Mouse (Mus musculus): ENCODE results near the gene Gfpt2. TPM values are rescaled to one million over a fixed set of nuclear protein-coding genes. Genes with fewer than 3 reads are reported as not detected.

The Gfpt2 gene
- polyA plus RNA-seq, 1 experiment: 0.48 TPM

- H3K27me3 ChIP-seq (ENCODE audit: control insufficient read depth, insufficient read depth, low read length): no peaks in the 10 kb centered on the region
- no peaks in the 10 kb centered on the region for H3K36me3 ChIP-seq (ENCODE audit: control insufficient read depth, insufficient read depth, low read length)
- no peak overlapping the region for H3K4me3 ChIP-seq (ENCODE audit: low read depth, low read length)
- 59% methylated on average over 9 of the region's 9 CpGs for WGBS
- no peak for TF ChIP-seq POLR2A (IDR thresholded peaks at IDR 0.05; ENCODE audit: low read depth, low read length)
- TF ChIP-seq CTCF (IDR thresholded peaks at IDR 0.05; ENCODE audit: extremely low read depth, insufficient read length, insufficient replicate concordance, low read depth, low read length): no peak
- no peak overlapping the region for H3K27ac ChIP-seq (ENCODE audit: insufficient read depth, low read depth, low read length)
- no peaks in the 10 kb centered on the region for H3K4me1 ChIP-seq (ENCODE audit: control insufficient read depth, insufficient read depth, insufficient read length, low read length)
Measured at GRCm38 (mm10) chr11:49770676-49771550, 23.1 kb upstream of the Gfpt2 start.

- no peak overlapping the region for H3K4me3 ChIP-seq (ENCODE audit: low read depth, low read length)
- H3K27me3 ChIP-seq (ENCODE audit: control insufficient read depth, insufficient read depth, low read length): no peaks in the 10 kb centered on the region
- WGBS: 39% methylated on average over 5 of the region's 5 CpGs
- H3K36me3 ChIP-seq (ENCODE audit: control insufficient read depth, insufficient read depth, low read length): no peaks in the 10 kb centered on the region
- TF ChIP-seq POLR2A (IDR thresholded peaks at IDR 0.05; ENCODE audit: low read depth, low read length) (no peak), CTCF (IDR thresholded peaks at IDR 0.05; ENCODE audit: extremely low read depth, insufficient read length, insufficient replicate concordance, low read depth, low read length) (no peak)
- no peaks in the 10 kb centered on the region for H3K4me1 ChIP-seq (ENCODE audit: control insufficient read depth, insufficient read depth, insufficient read length, low read length)
- no peak overlapping the region for H3K27ac ChIP-seq (ENCODE audit: insufficient read depth, low read depth, low read length)
Measured at GRCm38 (mm10) chr11:49772251-49772650, 21.7 kb upstream of the Gfpt2 start.

- whole genome bisulfite sequencing: 84% methylated on average over 4 of the region's 4 CpGs
- H3K36me3 ChIP-seq (ENCODE audit: control insufficient read depth, insufficient read depth, low read length): no peaks in the 10 kb centered on the region
- TF ChIP-seq CTCF (IDR thresholded peaks at IDR 0.05; ENCODE audit: extremely low read depth, insufficient read length, insufficient replicate concordance, low read depth, low read length) (no peak), POLR2A (IDR thresholded peaks at IDR 0.05; ENCODE audit: low read depth, low read length) (no peak)
- no peak overlapping the region for H3K4me3 ChIP-seq (ENCODE audit: low read depth, low read length)
- no peaks in the 10 kb centered on the region for H3K27me3 ChIP-seq (ENCODE audit: control insufficient read depth, insufficient read depth, low read length)
- no peak overlapping the region for H3K27ac ChIP-seq (ENCODE audit: insufficient read depth, low read depth, low read length)
- no peaks in the 10 kb centered on the region for H3K4me1 ChIP-seq (ENCODE audit: control insufficient read depth, insufficient read depth, insufficient read length, low read length)
Measured at GRCm38 (mm10) chr11:49774894-49775293, 19.1 kb upstream of the Gfpt2 start.

- Histone ChIP-seq H3K27me3 (ENCODE audit: control insufficient read depth, insufficient read depth, low read length) (no peaks in the 10 kb centered on the region), H3K4me3 (ENCODE audit: low read depth, low read length) (no peak overlapping the region), H3K4me1 (ENCODE audit: control insufficient read depth, insufficient read depth, insufficient read length, low read length) (no peaks in the 10 kb centered on the region), H3K36me3 (ENCODE audit: control insufficient read depth, insufficient read depth, low read length) (no peaks in the 10 kb centered on the region), H3K27ac (ENCODE audit: insufficient read depth, low read depth, low read length) (no peak overlapping the region)
- TF ChIP-seq POLR2A (IDR thresholded peaks at IDR 0.05; ENCODE audit: low read depth, low read length) (no peak), CTCF (IDR thresholded peaks at IDR 0.05; ENCODE audit: extremely low read depth, insufficient read length, insufficient replicate concordance, low read depth, low read length) (no peak)
- WGBS: 92% methylated on average over 6 of the region's 6 CpGs
Measured at GRCm38 (mm10) chr11:49778844-49779243, 15.1 kb upstream of the Gfpt2 start.

- Histone ChIP-seq H3K27me3 (ENCODE audit: control insufficient read depth, insufficient read depth, low read length) (no peaks in the 10 kb centered on the region), H3K27ac (ENCODE audit: insufficient read depth, low read depth, low read length) (no peak overlapping the region), H3K4me1 (ENCODE audit: control insufficient read depth, insufficient read depth, insufficient read length, low read length) (no peaks in the 10 kb centered on the region), H3K36me3 (ENCODE audit: control insufficient read depth, insufficient read depth, low read length) (no peaks in the 10 kb centered on the region), H3K4me3 (ENCODE audit: low read depth, low read length) (no peak overlapping the region)
- TF ChIP-seq CTCF (IDR thresholded peaks at IDR 0.05; ENCODE audit: extremely low read depth, insufficient read length, insufficient replicate concordance, low read depth, low read length): no peak
- TF ChIP-seq POLR2A (IDR thresholded peaks at IDR 0.05; ENCODE audit: low read depth, low read length): no peak
- WGBS: 69% methylated on average over 4 of the region's 4 CpGs
Measured at GRCm38 (mm10) chr11:49780161-49780817, 13.7 kb upstream of the Gfpt2 start.

GRCm38 (mm10) chr11:49781833-49782399 is 12.1 kb upstream of the Gfpt2 start:
- Histone ChIP-seq H3K4me3 (ENCODE audit: low read depth, low read length) (no peak overlapping the region), H3K4me1 (ENCODE audit: control insufficient read depth, insufficient read depth, insufficient read length, low read length) (no peaks in the 10 kb centered on the region), H3K36me3 (ENCODE audit: control insufficient read depth, insufficient read depth, low read length) (no peaks in the 10 kb centered on the region), H3K27me3 (ENCODE audit: control insufficient read depth, insufficient read depth, low read length) (no peaks in the 10 kb centered on the region), H3K27ac (ENCODE audit: insufficient read depth, low read depth, low read length) (no peak overlapping the region)
- 42% methylated on average over 6 of the region's 6 CpGs for WGBS
- no peak for TF ChIP-seq CTCF (IDR thresholded peaks at IDR 0.05; ENCODE audit: extremely low read depth, insufficient read length, insufficient replicate concordance, low read depth, low read length)
- no peak for TF ChIP-seq POLR2A (IDR thresholded peaks at IDR 0.05; ENCODE audit: low read depth, low read length)

GRCm38 (mm10) chr11:49793131-49793530 is 847 bp upstream of the Gfpt2 start:
- Histone ChIP-seq H3K36me3 (ENCODE audit: control insufficient read depth, insufficient read depth, low read length) (no peaks in the 10 kb centered on the region), H3K4me1 (ENCODE audit: control insufficient read depth, insufficient read depth, insufficient read length, low read length) (peaks cover 5% of the 10 kb centered on the region), H3K4me3 (ENCODE audit: low read depth, low read length) (no peak overlapping the region), H3K27me3 (ENCODE audit: control insufficient read depth, insufficient read depth, low read length) (peaks cover 14% of the 10 kb centered on the region), H3K27ac (ENCODE audit: insufficient read depth, low read depth, low read length) (no peak overlapping the region)
- 24% methylated on average over 14 of the region's 14 CpGs for WGBS
- TF ChIP-seq CTCF (IDR thresholded peaks at IDR 0.05; ENCODE audit: extremely low read depth, insufficient read length, insufficient replicate concordance, low read depth, low read length): no peak
- no peak for TF ChIP-seq POLR2A (IDR thresholded peaks at IDR 0.05; ENCODE audit: low read depth, low read length)

Data from small intestine, adult 2 months (tissue).